Mouse (Mus musculus): ENCODE results near the gene Lta.

Gene Lta

DNA sequence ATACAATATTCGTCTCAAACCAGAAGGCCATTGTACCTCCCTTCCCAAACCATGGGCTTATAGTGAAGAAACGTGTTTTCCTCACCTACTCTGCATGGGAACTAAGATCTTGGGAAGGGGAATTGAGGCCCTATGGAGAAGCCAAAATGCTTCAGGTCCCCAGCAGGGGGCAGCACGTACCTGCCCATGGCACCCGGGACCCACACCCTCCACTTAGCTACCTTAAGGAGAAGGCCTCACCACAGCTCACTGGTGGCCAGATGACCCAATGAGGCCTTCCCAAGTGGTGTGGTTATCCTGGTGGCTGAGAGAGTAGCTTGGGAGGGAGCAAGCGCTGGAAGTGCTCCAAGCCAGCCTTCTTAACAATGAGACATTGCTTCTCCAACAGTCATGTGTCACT is 26.6 kb downstream of the Lta start:
- no peak for DNase-seq (ENCODE audit: low spot score)

DNA sequence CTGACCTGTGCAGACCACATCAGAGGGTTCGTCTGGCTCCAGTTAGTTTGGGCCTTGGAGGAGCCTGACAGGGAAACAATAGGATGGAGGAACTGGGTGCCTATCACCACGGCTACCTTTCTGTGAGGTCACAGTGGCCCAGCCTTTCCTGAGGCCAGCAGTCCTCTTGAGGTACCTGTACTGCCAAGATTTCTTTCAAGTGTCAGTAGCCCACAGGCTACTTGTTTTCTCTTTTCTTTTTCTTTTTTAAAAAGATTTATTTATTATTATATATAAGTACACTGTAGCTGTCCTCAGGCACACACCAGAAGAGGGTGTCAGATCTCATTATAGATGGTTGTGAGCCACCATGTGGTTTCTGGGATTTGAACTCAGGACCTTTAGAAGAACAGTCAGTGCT is 29.2 kb downstream of the Lta start, which contains the start of gene Aif1:
TSS of gene Aif1 (minus strand) at position 101 of the 400 bp plus-strand sequence.
- DNase-seq (ENCODE audit: low spot score), result no peak

DNA sequence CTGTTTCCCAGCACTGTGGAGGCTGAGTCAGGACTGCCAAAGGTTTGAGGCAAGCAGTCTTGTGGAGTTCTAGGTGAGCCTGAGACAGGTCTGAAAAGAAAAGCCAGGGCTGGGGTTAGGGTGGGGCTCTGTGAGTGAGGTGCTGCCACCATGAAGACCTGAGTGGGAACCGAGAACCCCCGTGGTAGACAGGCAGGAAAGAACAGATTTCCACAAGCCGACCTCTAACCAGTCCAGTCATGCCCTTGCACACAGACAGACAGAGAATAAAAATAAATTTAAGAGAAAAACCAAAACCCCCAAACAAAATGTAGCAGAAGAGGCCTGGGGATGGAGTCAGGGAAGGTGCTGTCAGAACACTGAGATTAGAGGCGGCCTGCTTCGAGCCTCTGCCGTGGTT is 29.8 kb downstream of the Lta start:
- no peak for DNase-seq (ENCODE audit: low spot score)

DNA sequence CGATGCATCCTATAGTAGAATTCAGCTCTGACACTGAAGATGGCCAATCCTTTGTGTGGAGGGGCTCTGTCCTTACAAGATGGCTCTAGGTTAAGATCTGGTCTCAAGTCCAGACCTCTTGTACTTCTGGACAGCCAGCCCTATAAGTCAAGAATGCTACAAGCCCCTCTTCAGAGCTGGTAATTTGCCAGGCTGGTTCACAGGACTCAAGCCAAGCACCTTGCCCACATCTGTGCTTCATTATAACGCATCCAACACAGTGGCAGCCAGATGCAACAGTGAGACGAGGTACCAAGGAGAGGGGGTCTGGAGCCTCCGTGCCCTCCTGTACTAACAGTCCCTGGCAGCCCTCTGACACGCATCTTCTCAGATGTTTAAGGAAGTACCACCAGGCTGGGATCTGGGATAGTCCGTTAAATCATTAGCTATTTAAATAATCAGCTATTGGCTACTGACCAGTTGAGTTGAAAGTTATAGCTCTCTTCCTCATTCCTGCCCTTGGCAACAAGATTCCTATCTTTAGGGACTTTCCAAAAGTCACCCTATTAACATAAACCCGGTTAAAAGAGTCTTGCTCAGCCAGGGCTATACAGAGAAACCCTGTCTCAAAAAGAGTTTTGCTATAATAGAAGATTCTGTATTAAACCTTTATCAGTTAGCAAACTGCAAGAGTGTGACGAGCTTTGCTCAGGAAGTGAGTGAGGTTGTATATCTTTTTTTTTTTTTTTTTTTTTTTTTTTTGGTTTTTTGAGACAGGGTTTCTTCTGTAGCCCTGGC is 30.8 kb downstream of the Lta start:
- no peak for DNase-seq (ENCODE audit: low spot score)

DNA sequence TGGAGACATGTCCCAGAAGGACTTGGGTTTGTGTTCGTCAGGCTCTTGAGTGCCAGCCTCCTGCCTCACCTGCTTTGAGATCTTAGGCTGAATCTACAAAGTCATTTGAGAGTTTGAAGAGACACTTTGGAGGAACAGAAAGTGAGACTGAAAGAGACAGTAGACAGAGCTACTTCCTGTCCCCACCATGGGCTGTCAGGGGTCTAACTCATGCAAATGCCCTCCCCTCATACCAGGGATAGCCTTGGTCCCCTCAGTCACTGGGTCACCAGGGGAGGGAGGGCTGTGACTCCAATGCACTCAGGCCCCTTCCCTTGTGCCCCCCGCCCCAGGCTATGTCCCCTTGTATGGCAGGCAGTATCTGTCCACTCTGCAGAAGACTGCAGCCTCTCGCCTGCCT is 31.8 kb downstream of the Lta start:
- no peak for DNase-seq (ENCODE audit: low spot score)

DNA sequence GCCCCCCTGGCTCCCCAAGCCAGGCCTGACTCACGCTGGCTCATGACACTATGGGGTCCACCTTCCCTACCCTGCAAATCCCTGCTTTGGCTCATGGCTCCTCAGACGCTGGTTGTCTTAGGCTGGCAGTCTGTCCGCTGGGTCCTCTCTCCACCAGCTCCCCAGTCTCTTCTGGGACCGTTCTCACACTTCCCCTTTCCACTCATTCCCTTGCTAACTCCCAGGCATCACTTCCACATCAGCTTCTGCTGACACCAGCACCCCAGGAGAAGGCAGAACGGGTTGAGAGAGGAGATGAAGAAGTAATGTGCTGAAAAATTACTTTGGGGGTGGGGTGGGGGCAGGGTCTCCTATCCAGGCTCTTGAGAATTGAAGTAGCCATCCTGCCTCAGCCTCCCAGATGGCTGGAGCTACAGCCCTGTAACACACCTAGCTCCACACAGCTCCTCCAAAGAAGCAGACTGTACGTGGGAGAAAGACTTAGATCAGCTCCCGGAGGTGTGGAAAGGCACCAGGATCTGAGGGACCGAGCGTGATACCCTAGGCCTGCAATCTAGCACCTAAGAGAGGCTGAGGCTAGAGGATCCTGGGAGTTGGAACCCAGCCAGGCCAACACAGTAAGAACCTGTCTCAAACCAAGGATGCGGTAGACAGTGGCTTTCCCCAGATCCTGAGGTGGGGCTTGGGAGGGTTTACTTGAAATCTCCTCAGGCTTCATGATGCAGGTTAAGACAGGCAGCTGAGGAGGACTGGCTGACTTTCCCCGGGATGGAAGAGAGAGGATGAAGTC is 32.5 kb downstream of the Lta start:
- DNase-seq (ENCODE audit: low spot score), result no peak

DNA sequence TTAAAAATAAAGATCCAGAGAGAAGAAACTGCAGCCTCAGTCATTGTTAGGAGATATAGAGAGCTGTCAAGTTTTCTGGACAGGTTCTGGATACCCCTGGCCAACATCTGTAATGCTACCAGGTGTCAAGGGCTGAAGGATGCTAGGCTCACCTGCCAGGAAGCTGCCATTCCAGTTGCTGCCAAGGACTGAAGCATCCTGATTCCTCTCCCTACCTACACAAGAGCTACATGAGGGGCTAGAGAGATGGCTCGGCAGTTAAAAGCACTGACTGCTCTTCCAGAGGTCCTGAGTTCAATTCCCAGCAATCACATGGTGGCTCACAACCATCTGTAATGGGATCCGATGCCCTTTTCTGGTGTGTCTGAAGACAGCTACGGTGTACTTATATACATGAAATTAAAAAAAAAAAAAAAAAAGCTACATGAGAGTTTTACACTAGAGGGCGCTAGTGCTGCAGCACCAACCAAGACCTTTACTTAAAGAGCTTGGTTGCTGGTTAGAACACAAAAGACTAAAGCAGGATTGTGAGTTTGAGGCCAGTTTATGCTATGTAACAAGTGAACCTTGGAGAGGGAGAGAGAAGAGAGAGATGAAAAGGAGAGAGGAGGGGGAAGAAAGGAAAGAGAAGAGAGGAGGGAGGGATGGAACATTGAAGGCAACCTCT is 36.5 kb downstream of the Lta start:
- DNase-seq (ENCODE audit: low spot score), result no peak

DNA sequence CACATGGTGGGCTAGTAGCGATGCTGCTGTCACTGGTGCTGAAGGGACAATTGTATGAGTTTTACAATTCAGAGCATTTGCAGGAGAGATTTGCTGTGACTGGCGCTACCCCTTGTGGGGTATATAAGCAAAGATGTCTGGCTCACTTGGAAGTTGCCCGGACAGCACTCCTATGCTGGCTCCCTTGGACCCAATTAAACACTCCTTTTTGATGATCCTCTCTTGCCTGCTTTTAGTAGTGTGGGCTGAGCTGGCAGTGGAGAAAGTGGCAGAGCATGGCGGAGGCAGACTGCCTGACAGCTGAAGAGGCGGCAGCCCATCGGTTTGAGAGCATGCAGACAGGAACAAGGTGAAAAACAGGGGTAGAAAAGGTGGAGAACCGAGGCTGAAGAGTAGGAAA is 37.4 kb downstream of the Lta start:
- no peak for DNase-seq (ENCODE audit: low spot score)

DNA sequence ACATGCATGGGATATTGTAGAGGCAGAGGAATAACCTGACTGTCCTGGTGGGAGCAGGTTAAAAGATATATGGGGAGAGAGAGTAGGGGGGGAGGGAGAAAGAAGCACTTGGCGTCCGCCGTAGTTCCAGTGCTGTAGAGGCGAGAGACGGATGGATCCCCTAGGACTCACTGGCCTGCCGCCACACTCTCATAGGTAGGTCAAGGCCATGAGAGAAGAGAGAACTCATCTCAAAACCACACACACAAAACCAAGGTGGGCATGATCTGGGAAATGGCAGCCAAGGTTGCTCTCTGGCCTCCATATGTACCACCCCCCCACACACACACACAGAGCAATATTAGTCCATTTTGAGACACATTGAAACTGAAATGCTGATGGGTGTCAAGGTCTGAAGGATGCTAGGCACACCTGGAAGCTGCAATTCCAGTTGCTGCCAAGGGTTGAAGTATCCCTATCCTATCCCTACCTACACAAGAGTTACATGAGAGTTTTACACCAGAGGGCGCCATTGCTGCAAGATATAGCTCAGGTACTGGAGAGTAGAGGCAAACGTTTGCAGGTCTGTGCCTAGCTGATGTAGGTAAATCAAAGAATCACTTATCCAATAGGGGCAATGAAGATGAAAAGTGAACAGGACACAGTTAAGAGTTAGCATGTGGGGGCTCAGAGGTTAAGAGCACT is 38.7 kb downstream of the Lta start:
- DNase-seq (ENCODE audit: low spot score), result no peak

DNA sequence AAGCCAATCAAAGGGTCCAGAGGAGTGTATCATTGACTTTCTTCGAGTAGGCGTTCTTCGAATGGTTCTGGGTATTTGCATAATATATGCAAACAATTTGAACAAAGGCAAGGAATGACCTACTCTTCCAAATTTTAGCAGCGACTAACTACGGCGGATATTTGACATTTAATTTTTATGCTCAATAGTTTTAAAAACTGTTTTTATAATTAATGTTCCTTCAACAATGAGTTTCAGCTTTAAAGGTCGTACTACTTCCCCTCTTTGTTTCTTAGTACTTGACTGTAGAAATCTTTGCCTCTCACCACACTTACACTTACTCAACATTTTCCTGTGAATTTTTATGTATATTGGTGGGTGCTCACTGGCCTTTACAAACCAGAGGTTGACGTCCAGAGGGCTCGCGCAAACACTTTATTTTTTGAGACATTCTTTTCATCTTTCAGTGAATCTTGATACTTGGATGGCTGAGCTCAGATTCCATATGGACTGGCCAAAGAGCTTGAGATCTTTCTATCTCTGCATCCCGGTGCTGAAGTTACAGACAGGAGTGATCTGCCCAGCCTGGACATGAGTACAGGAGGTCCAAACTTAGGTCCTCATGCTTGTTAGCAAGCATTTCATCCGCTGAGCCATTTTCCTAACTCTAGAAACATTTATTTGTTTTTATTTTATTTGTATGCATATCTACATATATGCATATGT is 39.5 kb downstream of the Lta start:
- DNase-seq (ENCODE audit: low spot score), result no peak

DNA sequence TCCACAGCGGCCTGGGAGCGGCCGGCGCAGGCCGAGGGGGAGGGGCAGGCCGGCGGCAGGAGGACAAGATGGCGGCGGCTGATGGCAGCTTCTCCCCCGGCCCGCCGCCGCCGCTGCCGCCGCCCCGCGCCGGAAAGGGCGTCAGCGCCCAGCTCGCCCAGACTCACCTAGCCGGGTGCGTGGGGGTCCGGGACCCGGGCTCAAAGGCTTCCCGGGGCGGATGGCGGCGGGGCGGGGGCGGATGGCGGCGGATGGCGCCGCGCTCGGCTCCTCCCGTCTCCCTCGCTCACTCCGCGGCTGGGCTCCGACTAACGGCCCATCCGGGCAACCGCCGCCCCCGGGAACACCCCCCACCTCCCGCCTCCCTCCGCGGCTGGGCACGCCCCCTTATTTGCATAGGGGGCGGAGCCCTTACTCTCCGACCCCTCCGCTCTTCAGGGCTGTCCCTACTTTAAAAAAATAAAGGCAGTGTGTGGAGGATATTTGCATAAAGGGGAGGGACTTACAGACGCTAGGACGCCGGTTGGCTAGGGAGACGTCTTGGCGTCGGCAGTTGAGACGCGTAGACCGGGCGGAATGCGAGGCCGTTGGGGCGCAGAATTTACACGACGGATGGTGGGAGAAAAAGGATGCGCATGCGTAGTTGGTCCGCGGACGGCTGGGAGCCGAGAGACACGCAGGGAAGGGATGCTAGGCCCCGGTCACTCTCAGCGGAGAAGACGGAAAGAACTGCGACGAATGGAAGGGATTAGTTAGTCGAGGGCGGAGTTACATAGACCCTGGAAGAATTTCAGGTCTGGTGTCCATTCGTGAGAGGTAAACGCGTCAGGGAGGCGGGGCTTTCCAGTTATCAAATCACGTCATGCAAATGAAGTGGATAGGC is 40.3 kb downstream of the Lta start, which contains the start of gene Prrc2a:
TSS of gene Prrc2a (minus strand) at position 330 of the 883 bp plus-strand sequence.
- DNase-seq (ENCODE audit: low spot score), result peak; percentile 99

DNA sequence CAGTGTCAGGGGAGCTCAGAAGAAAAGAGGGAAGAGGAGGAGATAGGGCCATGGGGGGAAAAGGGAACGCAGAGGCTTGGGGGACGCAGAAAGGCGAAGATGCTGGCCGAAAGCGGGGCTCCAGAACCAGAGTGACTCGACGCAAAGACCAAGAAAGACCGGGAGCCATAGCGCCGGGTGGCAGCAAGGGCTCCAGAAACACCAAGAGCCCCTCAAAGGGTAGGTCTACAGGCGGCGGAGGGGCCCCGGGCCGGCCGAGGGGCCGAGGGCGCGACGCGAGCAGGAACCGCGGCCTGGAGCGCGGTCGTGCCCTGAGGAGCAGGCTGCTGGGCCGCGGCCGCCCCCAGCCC is 41.0 kb downstream of the Lta start:
- no peak for DNase-seq (ENCODE audit: low spot score)

DNA sequence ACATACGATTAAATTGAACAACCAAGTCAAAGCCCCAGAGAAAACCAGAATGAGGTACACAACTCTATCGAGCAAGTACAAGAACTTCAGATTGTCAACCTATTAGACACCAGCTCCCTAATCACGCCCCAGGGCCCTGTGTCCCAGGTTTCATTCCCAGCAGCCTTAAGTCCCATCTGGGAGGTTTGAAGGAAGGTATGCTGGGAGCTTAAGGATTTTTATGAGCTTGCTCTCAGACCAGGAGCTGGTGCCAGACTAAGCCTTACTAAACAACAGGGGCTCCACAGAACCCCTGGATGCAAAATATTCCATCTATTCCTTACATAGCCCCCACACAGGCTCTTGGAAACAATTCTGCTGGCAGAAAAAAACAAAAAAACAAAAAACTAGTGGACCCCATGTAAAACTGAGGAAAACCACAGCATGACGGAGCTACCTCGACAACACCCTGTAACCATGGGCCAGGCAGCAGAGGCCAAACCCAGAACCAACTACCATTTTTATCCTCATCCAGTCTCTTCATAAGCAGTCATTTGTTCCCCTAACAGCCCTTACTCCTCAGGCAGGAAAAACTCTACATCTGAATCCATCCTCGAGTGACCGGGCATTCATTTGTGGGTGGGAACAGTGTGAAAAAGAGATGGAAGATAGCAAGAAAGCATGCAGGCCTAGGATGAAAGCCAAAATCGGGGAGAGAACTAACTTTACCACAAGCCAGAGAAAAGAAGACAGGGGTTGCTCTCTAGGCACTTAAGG is 41.6 kb downstream of the Lta start:
- no peak for DNase-seq (ENCODE audit: low spot score)

DNA sequence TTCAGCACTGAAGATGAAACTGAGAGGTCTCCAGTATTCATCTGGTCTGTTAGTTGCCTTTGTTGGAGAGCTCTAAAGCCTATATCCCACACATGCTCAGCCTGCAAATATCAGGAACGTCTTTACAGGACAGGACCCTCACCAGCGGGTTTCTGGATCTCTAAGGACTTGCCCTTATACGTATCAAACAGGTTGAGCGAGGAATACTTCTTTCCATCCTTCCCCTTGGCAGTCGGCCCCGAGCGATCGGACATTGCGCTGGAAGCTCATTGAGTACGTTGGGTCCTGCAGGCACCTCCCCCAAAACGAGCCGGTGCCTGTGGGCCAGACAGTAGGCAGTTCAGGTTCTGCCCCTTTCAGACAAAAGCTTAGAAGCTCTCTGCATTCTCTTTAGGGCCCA is 42.4 kb downstream of the Lta start:
- no peak for DNase-seq (ENCODE audit: low spot score)

DNA sequence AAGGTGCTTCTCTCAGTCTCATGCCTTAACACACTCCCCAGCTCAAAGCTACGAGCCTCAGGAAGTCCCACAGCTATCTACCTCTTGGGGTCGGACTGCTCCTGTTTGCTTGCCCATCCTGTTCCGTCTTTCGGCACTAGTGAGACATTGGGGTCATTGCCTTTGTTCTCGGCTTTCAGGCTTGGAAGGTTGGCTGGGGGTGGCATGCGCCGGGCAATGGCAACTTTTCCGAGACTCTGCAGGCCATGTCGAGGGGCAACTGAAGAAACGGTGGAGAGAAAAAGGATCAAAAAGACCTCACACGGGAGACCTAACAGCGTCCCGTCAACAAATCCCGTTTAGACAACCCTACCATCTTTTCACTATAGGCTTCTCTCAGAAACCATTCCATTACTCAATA is 43.0 kb downstream of the Lta start:
- no peak for DNase-seq (ENCODE audit: low spot score)

DNA sequence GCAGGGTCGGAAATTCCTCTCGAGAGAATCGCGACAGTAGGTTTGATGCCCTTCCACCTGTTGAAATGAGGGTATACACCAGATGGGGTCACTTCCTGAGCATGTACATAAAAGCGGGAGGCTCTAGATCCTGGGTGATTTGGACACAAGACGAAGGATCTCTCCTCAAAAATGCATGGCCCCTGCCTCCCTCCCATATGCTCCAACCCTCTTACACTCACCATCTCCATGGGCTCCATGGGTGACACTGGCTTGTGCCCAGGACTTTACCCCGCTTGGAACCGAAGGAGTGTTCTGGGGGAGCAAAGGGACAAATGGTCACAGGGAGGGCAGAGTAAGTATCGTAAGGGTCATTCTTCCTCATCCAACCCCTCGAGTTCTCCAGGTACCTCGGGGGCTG is 43.7 kb downstream of the Lta start:
- DNase-seq (ENCODE audit: low spot score), result no peak

DNA sequence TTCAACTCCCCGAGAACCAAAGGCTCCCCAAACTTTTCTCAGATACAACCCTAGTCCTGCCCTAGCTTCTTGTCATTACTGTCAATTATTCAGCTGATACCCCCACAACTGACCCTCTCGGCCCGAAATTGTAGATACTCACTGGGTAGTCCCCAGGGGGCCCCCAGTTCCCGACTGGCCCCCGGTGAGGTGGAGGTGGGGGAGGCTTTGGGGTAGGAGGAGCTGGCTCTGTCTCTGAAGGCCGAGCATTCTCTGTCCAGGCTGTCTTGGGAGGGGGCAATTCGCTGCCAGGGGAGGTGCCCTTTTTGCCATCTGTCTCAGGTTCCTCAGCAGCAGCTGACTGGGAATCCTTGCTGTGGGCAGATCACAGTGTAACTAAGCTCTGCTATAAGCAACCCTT is 45.5 kb downstream of the Lta start:
- no peak for DNase-seq (ENCODE audit: low spot score)

DNA sequence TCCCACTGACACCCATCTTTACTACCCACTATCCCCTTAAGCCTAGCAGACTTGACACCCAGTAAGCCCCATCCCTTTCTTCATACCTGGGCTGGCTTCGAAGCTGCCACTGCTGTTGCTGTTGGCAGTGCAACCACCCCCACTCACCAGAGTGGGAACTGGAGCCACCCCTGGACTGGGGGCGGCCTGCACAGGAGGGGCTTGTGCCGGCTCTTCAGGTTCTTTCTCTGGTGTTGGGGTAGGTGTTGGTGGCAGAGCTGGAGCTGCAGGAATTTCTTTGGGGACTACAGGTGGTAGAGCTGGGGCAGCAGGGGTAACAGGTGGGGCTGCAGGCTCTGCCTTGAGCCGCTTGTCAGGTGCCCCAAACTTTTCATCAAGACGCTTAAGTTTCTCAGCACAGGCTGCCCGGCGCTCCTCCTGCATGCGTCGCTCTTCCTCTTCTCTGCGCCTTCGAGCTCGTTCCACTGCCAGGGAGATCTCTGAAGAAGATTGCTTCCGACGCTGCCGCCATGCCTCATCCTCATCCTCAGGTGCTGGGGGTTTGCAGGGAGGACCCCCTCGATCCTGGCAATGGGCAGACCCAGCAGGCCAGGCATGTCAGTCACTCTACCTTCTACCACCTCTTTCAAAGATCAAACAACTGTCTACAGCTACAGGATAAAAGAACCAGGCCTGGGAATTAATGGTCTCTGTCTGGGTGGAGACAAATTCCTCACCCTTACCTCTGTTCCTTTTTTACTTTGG is 46.1 kb downstream of the Lta start:
- DNase-seq (ENCODE audit: low spot score), result no peak

DNA sequence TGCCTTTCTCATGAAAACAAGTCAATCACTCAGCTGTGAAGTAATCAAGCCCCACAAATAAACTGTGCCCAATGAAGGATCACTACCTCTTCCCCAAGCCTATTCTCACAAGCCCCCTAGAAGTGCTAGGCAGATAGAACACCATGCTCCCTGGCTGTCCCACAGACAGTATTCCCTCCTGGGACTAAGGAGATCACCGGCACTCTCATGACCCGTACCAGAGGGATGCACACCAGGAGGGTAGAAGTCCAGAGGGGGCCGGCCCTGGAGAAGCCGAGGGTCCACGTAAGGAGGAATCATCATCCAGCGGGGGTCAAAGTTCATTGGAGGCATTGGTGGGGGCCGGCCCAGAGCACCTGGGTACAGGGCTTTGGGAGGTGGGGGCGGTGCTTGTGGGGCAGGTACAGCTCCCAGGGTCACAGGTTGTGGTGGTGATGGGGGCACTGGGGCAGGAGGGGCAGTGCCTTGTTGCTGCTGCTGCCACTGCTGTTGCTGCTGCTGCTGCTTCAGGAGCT is 47.4 kb downstream of the Lta start:
- DNase-seq (ENCODE audit: low spot score), result no peak
